Mouse (Mus musculus) intestine, embryonic 16.5 days (tissue): ENCODE measurements around the gene Hnrnpa0. TPM values are rescaled to one million over a fixed set of nuclear protein-coding genes. Genes with fewer than 3 reads are reported as not detected.

Source experiments
- ATAC-seq: fragments of 200-750 bp; cut with Nextera tagmentation; 2 replicates; pipeline ENCODE4 v1.8.0; 2017; ENCODE audit warnings: moderate TSS enrichment, moderate library complexity
- H3K27ac ChIP-seq: fragments of 300-500 bp; sonication (generic); 2 replicates; pipeline ENCODE4 v1.5.1; 2014; ENCODE audit warnings: mild to moderate bottlenecking, low read length
- H3K27me3 ChIP-seq: fragments of 300-500 bp; sonication (generic); replicated peaks from 2 replicates; pipeline ENCODE4 v1.6.1; 2014; ENCODE audit warnings: low read length, control low read depth, mixed read lengths; ENCODE audit not compliant: control insufficient read depth, insufficient read depth
- H3K36me3 ChIP-seq: fragments of 300-500 bp; sonication (generic); 2 replicates; pipeline ENCODE4 v1.6.1; 2014; ENCODE audit warnings: low read length, control low read depth; ENCODE audit not compliant: control insufficient read depth, insufficient read depth
- H3K4me1 ChIP-seq: fragments of 300-500 bp; sonication (generic); 2 replicates; pipeline ENCODE4 v1.6.1; 2014; ENCODE audit warnings: low read length, control low read depth, mixed read lengths; ENCODE audit not compliant: control insufficient read depth, insufficient read depth
- H3K4me2 ChIP-seq: fragments of 300-500 bp; sonication (generic); 2 replicates; pipeline ENCODE4 v1.6.1; 2014; ENCODE audit warnings: low read depth, low read length, control low read depth
- H3K4me3 ChIP-seq: fragments of 300-500 bp; sonication (generic); 2 replicates; pipeline ENCODE4 v1.5.1; 2014; ENCODE audit warnings: mild to moderate bottlenecking, low read length
- H3K9ac ChIP-seq: fragments of 300-500 bp; sonication (generic); 2 replicates; pipeline ENCODE4 v1.6.1; 2014; ENCODE audit warnings: low read depth, low read length
- H3K9me3 ChIP-seq: fragments of 300-500 bp; sonication (generic); 2 replicates; pipeline ENCODE4 v1.6.1; 2016; ENCODE audit warnings: low read length, control low read depth; ENCODE audit not compliant: control insufficient read depth
- WGBS: fragments of 180-500 bp; shearing (Covaris S2); extraction: QIAGEN DNeasy Blood & Tissue Kit; methylation state at CpG from one replicate; pipeline ENCODE4 v1.1.7; 2014; 5-methylcytosine and 5-hydroxymethylcytosine counted together
- polyA plus RNA-seq: library from polyadenylated mRNA; unstranded; fragments of >200 nt; fragmentation: Nextera tagmentation; extraction: Ambion mirVana; gene quantifications from 2 replicates; pipeline ENCODE4 v1.2.1, GENCODE M21; 2015

The Hnrnpa0 gene
- polyA plus RNA-seq, 1 experiment from 2014 or later, result 20.9 TPM

GRCm38 (mm10) chr13:58117318-58118017 is 10.9 kb downstream of the Hnrnpa0 start:
- peaks cover 9% of the 10 kb centered on the region for H3K4me1 ChIP-seq
- H3K9ac ChIP-seq, result no peak overlapping the region
- H3K9me3 ChIP-seq, result no peaks in the 10 kb centered on the region
- no peaks in the 10 kb centered on the region for H3K27me3 ChIP-seq
- H3K4me2 ChIP-seq, result no peak overlapping the region
- WGBS, result 63% methylated on average over 8 of the region's 8 CpGs
- H3K4me3 ChIP-seq, result no peak overlapping the region
- no peak overlapping the region for H3K27ac ChIP-seq
- no peaks in the 10 kb centered on the region for H3K36me3 ChIP-seq
- no peak for ATAC-seq

- no peak overlapping the region for H3K4me2 ChIP-seq
- H3K4me3 ChIP-seq, result no peak overlapping the region
- H3K36me3 ChIP-seq, result no peaks in the 10 kb centered on the region
- WGBS, result 76% methylated on average over 2 of the region's 2 CpGs
- no peak overlapping the region for H3K9ac ChIP-seq
- no peaks in the 10 kb centered on the region for H3K27me3 ChIP-seq
- H3K9me3 ChIP-seq, result no peaks in the 10 kb centered on the region
- H3K4me1 ChIP-seq, result peaks cover 9% of the 10 kb centered on the region
- ATAC-seq, result no peak
- no peak overlapping the region for H3K27ac ChIP-seq
Measured at GRCm38 (mm10) chr13:58116801-58117200, 11.6 kb downstream of the Hnrnpa0 start.

- ATAC-seq, result peak; percentile 79
- Histone ChIP-seq H3K9me3 (no peaks in the 10 kb centered on the region), H3K9ac (no peak overlapping the region), H3K36me3 (no peaks in the 10 kb centered on the region), H3K27ac (no peak overlapping the region), H3K4me3 (no peak overlapping the region), H3K4me2 (no peak overlapping the region), H3K27me3 (no peaks in the 10 kb centered on the region), H3K4me1 (peaks cover 9% of the 10 kb centered on the region)
- WGBS, result 24% methylated on average over 13 of the region's 13 CpGs
Measured at GRCm38 (mm10) chr13:58115227-58115626, 13.1 kb downstream of the Hnrnpa0 start.

GRCm38 (mm10) chr13:58113061-58113900 is 15.1 kb downstream of the Hnrnpa0 start, which contains the start of gene Klhl3:
Gene Klhl3, minus strand, starts transcription at chr13:58113592.
- Histone ChIP-seq H3K36me3 (no peaks in the 10 kb centered on the region), H3K4me3 (peak within 1 kb of the TSS; percentile 63), H3K27ac (peak within 1 kb of the TSS; percentile 59), H3K9me3 (no peaks in the 10 kb centered on the region), H3K27me3 (no peaks in the 10 kb centered on the region), H3K4me2 (peak within 1 kb of the TSS; percentile 91), H3K4me1 (peaks cover 9% of the 10 kb centered on the region), H3K9ac (peak within 1 kb of the TSS; percentile 79)
- ATAC-seq, result peak; percentile 63
- WGBS, result 1% methylated on average over 35 of the region's 35 CpGs

GRCm38 (mm10) chr13:58112601-58113041 is 15.7 kb downstream of the Hnrnpa0 start:
- Histone ChIP-seq H3K4me3 (peak overlapping the region; percentile 63), H3K4me1 (peaks cover 9% of the 10 kb centered on the region), H3K4me2 (peak overlapping the region; percentile 91), H3K9me3 (no peaks in the 10 kb centered on the region), H3K27ac (peak overlapping the region; percentile 59), H3K36me3 (no peaks in the 10 kb centered on the region), H3K9ac (peak overlapping the region; percentile 79), H3K27me3 (no peaks in the 10 kb centered on the region)
- ATAC-seq, result no peak
- WGBS, result 12% methylated on average over 11 of the region's 11 CpGs

GRCm38 (mm10) chr13:58112191-58112590 is 16.2 kb downstream of the Hnrnpa0 start:
- peak overlapping the region; percentile 79; the same call in 1 of the 2 replicates for H3K9ac ChIP-seq
- H3K4me2 ChIP-seq, result peak overlapping the region; percentile 91
- H3K4me1 ChIP-seq, result peaks cover 9% of the 10 kb centered on the region
- H3K9me3 ChIP-seq, result no peaks in the 10 kb centered on the region
- H3K27me3 ChIP-seq, result no peaks in the 10 kb centered on the region
- no peaks in the 10 kb centered on the region for H3K36me3 ChIP-seq
- peak overlapping the region; percentile 63; the same call in 1 of the 2 replicates for H3K4me3 ChIP-seq
- ATAC-seq, result no peak
- WGBS, result 59% methylated on average over 10 of the region's 10 CpGs
- no peak overlapping the region for H3K27ac ChIP-seq

- no peak for ATAC-seq
- no peak overlapping the region for H3K9ac ChIP-seq
- H3K36me3 ChIP-seq, result no peaks in the 10 kb centered on the region
- no peaks in the 10 kb centered on the region for H3K27me3 ChIP-seq
- 95% methylated on average over 6 of the region's 6 CpGs for WGBS
- no peak overlapping the region for H3K4me2 ChIP-seq
- H3K27ac ChIP-seq, result no peak overlapping the region
- H3K9me3 ChIP-seq, result no peaks in the 10 kb centered on the region
- no peak overlapping the region for H3K4me3 ChIP-seq
- peaks cover 9% of the 10 kb centered on the region for H3K4me1 ChIP-seq
Measured at GRCm38 (mm10) chr13:58111306-58111705, 17.1 kb downstream of the Hnrnpa0 start.

GRCm38 (mm10) chr13:58090643-58091042 is 37.7 kb downstream of the Hnrnpa0 start:
- Histone ChIP-seq H3K4me1 (no peaks in the 10 kb centered on the region), H3K9me3 (no peaks in the 10 kb centered on the region), H3K36me3 (no peaks in the 10 kb centered on the region), H3K27me3 (no peaks in the 10 kb centered on the region), H3K9ac (no peak overlapping the region), H3K27ac (no peak overlapping the region), H3K4me3 (no peak overlapping the region), H3K4me2 (no peak overlapping the region)
- ATAC-seq, result no peak
- WGBS, result 45% methylated on average over 8 of the region's 8 CpGs

GRCm38 (mm10) chr13:58084396-58084795 is 44.0 kb downstream of the Hnrnpa0 start:
- H3K27ac ChIP-seq, result no peak overlapping the region
- no peak for ATAC-seq
- H3K9me3 ChIP-seq, result no peaks in the 10 kb centered on the region
- no peaks in the 10 kb centered on the region for H3K36me3 ChIP-seq
- H3K9ac ChIP-seq, result no peak overlapping the region
- H3K27me3 ChIP-seq, result no peaks in the 10 kb centered on the region
- H3K4me2 ChIP-seq, result no peak overlapping the region
- no peaks in the 10 kb centered on the region for H3K4me1 ChIP-seq
- WGBS, result 92% methylated on average over 5 of the region's 5 CpGs
- H3K4me3 ChIP-seq, result no peak overlapping the region
